Mouse (Mus musculus): ENCODE measurements around the gene Foxn4. TPM values are rescaled to one million over a fixed set of nuclear protein-coding genes. Genes with fewer than 3 reads are reported as not detected.

Foxn4 gene
- polyA plus RNA-seq, 1 experiment from 2014 or later, result not detected

DNA sequence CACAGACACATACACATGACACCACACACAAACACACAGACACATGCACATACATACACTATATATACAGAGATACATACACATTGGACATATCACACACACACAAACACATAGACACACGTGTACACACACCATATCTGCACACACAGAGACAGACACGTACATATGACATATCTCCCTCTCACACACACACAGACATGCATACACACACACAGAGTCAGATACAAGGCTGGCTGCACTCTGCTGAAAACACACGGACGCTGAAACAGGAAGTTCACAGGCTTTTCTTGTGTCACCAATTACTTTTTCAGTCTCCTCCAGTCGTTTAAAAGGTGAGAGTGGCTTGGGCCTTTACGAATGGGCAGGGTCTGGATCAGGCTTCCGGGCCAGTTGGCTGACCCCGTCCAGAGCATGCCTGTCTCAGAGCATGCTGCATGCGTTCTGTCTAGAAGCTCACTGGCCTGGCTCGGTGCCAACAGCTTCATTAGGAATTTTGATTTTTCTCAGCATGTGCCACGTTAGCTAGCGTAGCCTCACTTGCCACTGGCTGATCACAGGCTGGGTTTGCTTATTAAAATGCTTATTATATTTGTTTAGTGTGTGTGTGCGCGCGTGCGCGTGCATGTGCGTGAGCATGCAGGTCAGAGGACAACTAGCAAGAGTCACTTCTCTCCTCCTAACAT lies 24.7 kb upstream of the Foxn4 start:
- in situ Hi-C loops (cut with MboI; ENCODE audit: low pct_unique_long_range_greater_than_20kb), result no loop called here

DNA sequence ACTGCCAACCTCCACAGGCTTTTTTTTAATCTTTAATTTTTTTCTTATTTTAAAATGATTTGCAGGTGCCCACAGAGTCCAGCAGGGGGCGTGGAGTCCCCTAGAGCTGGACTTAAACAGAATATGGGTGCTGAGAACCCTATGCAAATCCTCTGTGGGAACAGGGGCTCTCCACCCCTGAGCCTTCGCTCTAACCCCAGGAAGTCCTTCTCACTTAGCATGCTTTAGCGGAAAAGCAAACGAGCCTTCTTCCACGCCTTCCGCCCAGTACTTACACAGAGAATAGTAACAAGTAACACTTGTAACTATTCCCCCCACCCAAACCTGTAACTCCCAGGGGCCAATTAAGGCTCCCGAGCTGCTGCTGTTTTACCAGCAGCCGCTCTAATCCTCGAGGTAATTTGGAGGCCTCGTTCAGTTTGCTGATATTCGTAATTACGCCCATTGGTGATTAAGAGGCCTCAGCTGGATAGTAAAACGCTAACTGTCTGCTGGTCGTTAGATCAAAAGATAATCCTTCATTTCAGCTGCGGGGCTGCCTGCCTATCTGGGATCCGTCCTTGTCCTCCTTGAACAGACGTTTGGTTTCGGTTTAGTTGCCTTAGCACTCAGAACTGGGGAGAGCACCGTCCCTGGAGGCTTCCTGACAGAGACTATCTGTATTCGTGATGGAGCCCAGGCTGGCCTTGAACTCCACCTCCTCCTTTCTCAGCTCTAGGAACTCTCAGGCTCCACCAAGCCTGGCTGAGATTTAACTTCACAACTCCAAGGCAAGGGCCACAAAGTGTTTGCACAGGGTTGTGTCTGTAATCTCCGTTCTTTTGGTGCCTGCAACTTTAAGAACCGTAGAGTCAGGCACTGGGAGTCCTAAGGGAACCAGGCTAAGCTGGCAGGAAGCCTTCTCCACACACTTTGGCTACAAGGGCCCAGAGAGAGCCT lies 23.4 kb upstream of the Foxn4 start:
- ChIA-PET POLR2A (no interaction called here), CTCF (interaction anchor here (2.0 kb wide), 1 partner anchor 12 kb away, joined by 8 read pairs; no protein-coding TSS in a partner anchor)
- peaks cover 18% of the 10 kb centered on the region for H3K27me3 ChIP-seq
- no peak for DNase-seq (ENCODE audit: low read depth, low spot score)
- in situ Hi-C loops (cut with MboI; ENCODE audit: low pct_unique_long_range_greater_than_20kb), result no loop called here
- TF ChIP-seq CTCF (IDR thresholded peaks at IDR 0.05), result peak; percentile 69
- ATAC-seq, result no peak

More for the DNA sequence above, 24.7 kb upstream of the Foxn4 start:
- ChIA-PET POLR2A (no interaction called here), CTCF (interaction anchor here (1.2 kb wide), 1 partner anchor 11 kb away, joined by 4 read pairs; no protein-coding TSS in a partner anchor)
- no peak for TF ChIP-seq CTCF (IDR thresholded peaks at IDR 0.05)
- ATAC-seq (no peak), DNase-seq (ENCODE audit: low read depth, low spot score) (no peak)
- peaks cover 16% of the 10 kb centered on the region for H3K27me3 ChIP-seq

DNA sequence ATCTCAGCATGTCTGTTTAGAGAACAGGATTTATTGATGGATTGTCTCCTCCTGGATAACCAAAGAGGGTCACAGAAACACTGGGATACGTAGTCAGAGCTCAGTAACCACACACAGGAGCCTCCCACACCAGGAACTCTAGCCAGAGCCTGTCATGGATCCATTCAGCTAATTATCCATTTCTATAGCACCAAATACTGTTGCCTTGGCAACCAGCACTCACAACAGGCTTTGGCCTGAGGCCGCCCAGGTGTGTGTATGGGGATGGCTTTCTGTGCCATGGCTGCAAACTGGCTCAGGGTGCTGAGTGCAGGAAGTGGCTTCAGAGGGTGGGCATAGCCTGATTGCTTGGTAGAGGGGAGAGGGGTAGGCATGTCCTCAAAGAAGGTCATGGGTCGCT lies 16.4 kb upstream of the Foxn4 start:
- DNase-seq (ENCODE audit: low read depth, low spot score), result no peak
- POLR2A ChIA-PET, result no interaction called here
- CTCF ChIA-PET, result no interaction called here
- ATAC-seq, result no peak
- no peak for TF ChIP-seq CTCF (IDR thresholded peaks at IDR 0.05)
- in situ Hi-C loops (cut with MboI; ENCODE audit: low pct_unique_long_range_greater_than_20kb), result no loop called here
- peaks cover 45% of the 10 kb centered on the region for H3K27me3 ChIP-seq

DNA sequence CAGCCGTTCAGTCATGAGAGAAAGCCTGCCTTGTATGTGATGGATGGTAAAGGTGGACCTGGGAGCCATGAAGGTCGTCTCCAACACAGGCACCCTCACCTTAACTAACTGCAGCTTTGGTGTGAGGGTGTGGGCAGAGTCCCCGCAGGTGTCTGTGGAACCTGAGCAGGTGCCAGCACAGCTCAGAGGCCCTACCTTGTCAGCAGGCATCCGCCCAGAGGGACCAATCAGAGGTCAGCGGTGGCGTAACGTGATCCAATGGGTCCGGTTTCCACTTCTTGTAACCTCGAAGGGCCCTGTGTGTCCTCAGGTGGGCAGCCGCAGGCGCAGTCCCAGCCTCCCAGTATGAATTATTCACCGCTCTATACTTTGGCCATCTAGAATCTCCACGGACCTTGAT lies 15.3 kb upstream of the Foxn4 start, which contains the start of gene Myo1h:
TSS of gene Myo1h (plus strand) at position 293 of the 400 bp plus-strand sequence.
- DNase-seq (ENCODE audit: low read depth, low spot score) (no peak), ATAC-seq (no peak)
- TF ChIP-seq CTCF (IDR thresholded peaks at IDR 0.05), result no peak
- ChIA-PET CTCF (no interaction called here), POLR2A (no interaction called here)
- H3K27me3 ChIP-seq, result peaks cover 47% of the 10 kb centered on the region
- in situ Hi-C loops (cut with MboI; ENCODE audit: low pct_unique_long_range_greater_than_20kb), result no loop called here

DNA sequence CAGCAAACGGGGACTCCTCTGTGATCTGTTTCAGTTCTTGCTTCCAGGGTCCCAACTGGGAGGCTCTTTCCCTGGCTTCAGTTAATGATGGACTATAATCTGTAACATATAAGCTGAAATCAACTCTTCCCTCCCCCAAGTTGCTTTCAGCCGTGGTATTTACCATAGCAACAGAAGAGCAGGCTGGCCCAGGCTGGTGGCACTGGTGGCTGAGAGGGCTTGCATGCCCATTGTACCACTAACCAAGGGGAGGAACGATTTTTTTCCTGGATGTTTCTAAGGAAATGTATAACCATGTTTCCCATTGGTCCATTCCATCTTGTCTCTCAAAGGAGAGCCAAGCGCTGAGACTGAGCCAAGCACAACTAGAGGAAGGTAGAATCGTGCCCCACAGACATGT lies 14.8 kb upstream of the Foxn4 start:
- POLR2A ChIA-PET, result no interaction called here
- ATAC-seq, result no peak
- peaks cover 49% of the 10 kb centered on the region for H3K27me3 ChIP-seq
- DNase-seq (ENCODE audit: low read depth, low spot score), result no peak
- in situ Hi-C loops (cut with MboI; ENCODE audit: low pct_unique_long_range_greater_than_20kb), result no loop called here
- CTCF ChIA-PET, result no interaction called here
- TF ChIP-seq CTCF (IDR thresholded peaks at IDR 0.05), result no peak

DNA sequence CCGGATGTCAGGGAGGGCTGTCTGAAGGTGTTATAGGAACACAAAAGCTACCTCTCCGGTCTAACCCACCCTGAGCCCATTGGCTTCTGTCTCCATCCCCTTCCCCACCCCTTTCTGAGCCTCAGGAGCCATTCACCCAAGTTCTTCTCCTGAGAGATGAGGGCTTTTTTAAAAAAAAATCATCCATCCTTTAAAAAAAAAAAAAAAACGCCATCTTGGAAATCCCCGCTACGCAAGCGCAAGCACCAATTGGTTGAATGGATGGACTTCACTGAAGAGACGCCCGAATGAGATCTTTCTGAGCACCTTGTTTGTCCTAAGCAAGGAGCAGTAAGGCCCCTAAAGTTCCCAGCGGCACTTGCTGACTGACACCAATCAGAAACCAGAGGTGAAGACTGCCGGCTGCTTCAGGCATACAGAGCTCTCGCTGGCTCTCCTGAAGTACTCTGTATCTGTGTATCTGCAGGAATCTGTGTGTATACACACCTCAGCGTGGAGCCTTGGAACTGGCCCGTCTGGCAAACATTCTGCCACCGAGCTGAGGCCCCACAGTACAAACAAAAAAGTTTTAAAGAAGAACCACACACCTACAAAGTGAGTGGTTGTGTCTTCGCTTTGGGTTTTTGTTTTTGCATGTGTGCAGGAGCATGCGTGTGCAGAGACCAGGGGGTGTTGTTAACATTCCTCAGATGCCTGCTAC lies 13.4 kb upstream of the Foxn4 start:
- DNase-seq (ENCODE audit: low read depth, low spot score) (no peak), ATAC-seq (no peak)
- no peak for TF ChIP-seq CTCF (IDR thresholded peaks at IDR 0.05)
- POLR2A ChIA-PET, result interaction anchor here (0.6 kb wide), 1 partner anchor 281 kb away, joined by 4 read pairs; no protein-coding TSS in a partner anchor
- in situ Hi-C loops (cut with MboI; ENCODE audit: low pct_unique_long_range_greater_than_20kb), result no loop called here
- H3K27me3 ChIP-seq, result peaks cover 50% of the 10 kb centered on the region
- CTCF ChIA-PET, result interaction anchor here (1.3 kb wide), 1 partner anchor 22 kb away, joined by 5 read pairs; no protein-coding TSS in a partner anchor

DNA sequence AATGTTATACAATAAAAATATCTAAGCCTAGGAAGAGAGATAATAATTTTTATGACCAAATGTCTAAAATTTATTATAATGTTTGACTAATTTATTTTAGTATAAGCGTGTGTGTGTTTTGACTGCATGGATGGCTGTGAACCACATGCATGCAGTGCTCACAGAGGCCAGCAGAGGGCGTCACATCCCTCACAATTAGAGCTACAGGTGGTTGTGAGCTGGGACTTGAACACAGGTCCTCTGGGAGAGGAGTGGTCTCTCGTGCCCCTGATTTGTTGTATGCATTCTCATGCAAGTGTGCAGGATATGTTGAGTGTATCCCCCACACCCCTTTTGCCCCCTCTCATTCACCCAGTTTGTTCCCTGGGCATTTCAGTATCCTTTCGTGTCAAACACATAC lies 12.5 kb upstream of the Foxn4 start:
- CTCF ChIA-PET, result interaction anchor here (1.3 kb wide), 1 partner anchor 23 kb away, joined by 5 read pairs; no protein-coding TSS in a partner anchor
- ATAC-seq (no peak), DNase-seq (ENCODE audit: low read depth, low spot score) (no peak)
- TF ChIP-seq CTCF (IDR thresholded peaks at IDR 0.05), result no peak
- H3K27me3 ChIP-seq, result peaks cover 46% of the 10 kb centered on the region
- POLR2A ChIA-PET, result interaction anchor here (0.6 kb wide), 1 partner anchor 282 kb away, joined by 4 read pairs; no protein-coding TSS in a partner anchor
- in situ Hi-C loops (cut with MboI; ENCODE audit: low pct_unique_long_range_greater_than_20kb), result no loop called here

DNA sequence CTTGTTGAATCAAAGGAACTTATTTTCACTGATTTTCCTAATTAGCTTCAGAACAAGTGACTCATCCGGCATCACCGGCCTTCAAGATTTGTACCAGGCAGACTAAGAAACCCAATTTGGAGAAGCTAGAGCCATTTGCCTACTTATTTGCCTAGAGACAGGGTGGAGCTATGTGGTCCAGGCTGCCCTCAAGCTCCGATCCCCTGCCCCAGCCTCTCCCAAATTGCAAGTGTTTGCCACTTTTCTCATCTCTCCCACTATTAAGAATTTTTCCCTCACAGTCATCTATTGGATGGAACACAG lies 11.7 kb upstream of the Foxn4 start:
- H3K27me3 ChIP-seq, result peaks cover 46% of the 10 kb centered on the region
- TF ChIP-seq CTCF (IDR thresholded peaks at IDR 0.05), result no peak
- ATAC-seq (no peak), DNase-seq (ENCODE audit: low read depth, low spot score) (no peak)
- in situ Hi-C loops (cut with MboI; ENCODE audit: low pct_unique_long_range_greater_than_20kb), result no loop called here
- ChIA-PET POLR2A (no interaction called here), CTCF (no interaction called here)

DNA sequence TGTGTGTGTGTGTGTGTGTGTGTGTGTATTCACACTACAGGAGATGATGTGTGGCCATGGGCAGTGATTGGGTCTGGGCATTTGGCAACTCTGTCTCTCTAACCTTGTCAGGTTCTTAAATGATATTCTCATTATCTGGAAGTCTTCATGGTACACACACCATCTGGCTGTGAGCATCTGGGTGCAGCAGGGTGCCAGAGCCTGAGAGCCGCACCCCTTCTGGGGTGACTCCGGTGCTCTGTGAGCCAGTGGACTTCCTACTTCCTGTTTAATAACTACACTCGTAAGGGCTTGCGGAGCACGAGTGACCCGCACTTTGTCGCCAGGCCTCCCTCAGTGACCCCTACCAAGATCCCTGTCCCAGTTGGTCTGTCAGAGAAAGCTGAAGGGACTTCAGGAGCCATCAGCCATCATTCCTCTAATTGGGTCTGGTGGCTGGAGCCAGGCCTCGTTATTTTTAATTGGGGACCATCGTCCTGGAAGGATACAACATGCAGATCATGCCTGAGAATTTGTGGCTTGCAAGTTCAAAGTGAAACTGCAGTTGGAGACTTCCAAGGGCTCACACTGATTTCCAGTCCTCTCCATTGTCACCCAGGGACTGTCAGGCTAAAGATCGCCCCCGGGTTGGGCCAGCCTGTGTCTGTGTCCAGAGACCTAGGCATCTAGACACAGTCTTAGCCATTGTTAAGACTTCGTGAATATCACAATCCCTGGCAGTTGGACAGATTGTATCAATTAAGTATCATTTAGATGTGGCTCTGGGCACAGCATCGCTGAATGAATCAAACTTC lies 11.2 kb upstream of the Foxn4 start:
- POLR2A ChIA-PET, result no interaction called here
- no peak for DNase-seq (ENCODE audit: low read depth, low spot score)
- in situ Hi-C loops (cut with MboI; ENCODE audit: low pct_unique_long_range_greater_than_20kb), result no loop called here
- CTCF ChIA-PET, result no interaction called here
- TF ChIP-seq CTCF (IDR thresholded peaks at IDR 0.05), result no peak
- ATAC-seq, result no peak
- peaks cover 43% of the 10 kb centered on the region for H3K27me3 ChIP-seq

DNA sequence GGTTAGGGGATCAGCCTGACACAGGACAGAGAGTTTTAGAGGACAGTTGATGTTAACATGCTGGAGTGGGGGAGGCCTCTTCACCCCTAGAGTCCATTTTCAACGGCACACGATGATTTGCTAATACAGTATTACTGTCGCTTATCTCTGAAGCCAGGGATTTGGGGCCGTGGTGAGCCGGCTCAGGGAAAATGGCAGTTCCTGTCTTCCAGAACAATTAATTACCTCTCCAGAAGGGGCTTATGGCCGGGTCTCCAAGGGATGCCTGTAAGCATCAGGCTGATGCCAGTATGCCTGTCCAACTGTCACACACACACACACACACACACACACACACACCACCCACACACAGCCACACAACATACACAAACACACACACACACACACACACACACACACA lies 8.7 kb upstream of the Foxn4 start:
- in situ Hi-C loops (cut with MboI; ENCODE audit: low pct_unique_long_range_greater_than_20kb), result no loop called here
- ChIA-PET POLR2A (interaction anchor here (0.7 kb wide), 1 partner anchor 556 kb away, joined by 6 read pairs; no protein-coding TSS in a partner anchor), CTCF (no interaction called here)
- no peak for ATAC-seq
- peaks cover 37% of the 10 kb centered on the region for H3K27me3 ChIP-seq
- DNase-seq (ENCODE audit: low read depth, low spot score), result no peak
- TF ChIP-seq CTCF (IDR thresholded peaks at IDR 0.05), result no peak

Data from Patski (cell line).